Mouse (Mus musculus) kidney, adult 2 months (tissue): ENCODE data around the gene Diaph3.

ENCODE experiments used
- CTCF ChIP-seq: fragments of 200-500 bp; conservative IDR thresholded peaks from 2 replicates; pipeline ENCODE4 v1.5.1; 2011; ENCODE audit warnings: low read depth, mild to moderate bottlenecking, control low read depth, low read length, moderate library complexity, mixed read lengths; ENCODE audit not compliant: insufficient read depth, insufficient read length
- POLR2A ChIP-seq: fragments of 200-500 bp; IDR thresholded peaks from one replicate; pipeline ENCODE4 v1.6.1; 2011; ENCODE audit warnings: low read depth, low read length, control low read depth

GRCm38 (mm10) chr14:87056169-87056568 lies 84.9 kb downstream of the Diaph3 start:
- TF ChIP-seq CTCF (no peak), POLR2A (no peak)
